Comparison of ENCODE assay signal across 20 mouse cellular contexts in genomic region chr7:43392349-43393121, GRCm38 (mm10). TPM values are rescaled to one million over a fixed set of nuclear protein-coding genes. Genes with fewer than 3 reads are reported as not detected.
DNase-seq lines count a peak whose midpoint lies in the region; ATAC-seq and TF ChIP-seq lines count a peak whose summit lies in the region.
"Had no signal": no experiment of that assay in that cellular context is flagged by ENCODE, and none has a peak within 500 bp of the region (broad histone marks: within the 10 kb centered on the region; RNA-seq: fewer than 3 reads in every experiment).

No protein-coding gene starts in this region.

- no peaks in the 10 kb centered on the region for H3K36me3 ChIP-seq in liver, adult 2 months (ENCODE audit: control insufficient read depth, insufficient read depth, low read length)
- no peaks in the 10 kb centered on the region for H3K36me3 ChIP-seq in liver, embryonic 11.5 days (ENCODE audit: control insufficient read depth, insufficient read depth, low read length)
- no peaks in the 10 kb centered on the region for H3K36me3 ChIP-seq in CH12.LX (replicated peaks in 1 of 2; ENCODE audit: control insufficient read depth in 1 of 2, insufficient read depth in 1 of 2, low read length in 1 of 2)
- H3K36me3 ChIP-seq: hindbrain, embryonic 10.5 days; limb, embryonic 10.5 days; midbrain, embryonic 13.5 days had no signal

- ATAC-seq in liver, embryonic 11.5 days (replicated peaks; ENCODE audit: low FRiP score) = no peak
- peak; percentile 95 for ATAC-seq in common myeloid progenitor, adult 5-6 weeks (replicated peaks; ENCODE audit: low read depth, poor library complexity, severe bottlenecking)
- ATAC-seq: midbrain, embryonic 13.5 days had no signal

- H3K4me1 ChIP-seq in liver, adult 2 months (ENCODE audit: control insufficient read depth, insufficient read depth, low read length) = no peaks in the 10 kb centered on the region
- no peaks in the 10 kb centered on the region for H3K4me1 ChIP-seq in liver, embryonic 11.5 days (replicated peaks; ENCODE audit: control insufficient read depth, insufficient read depth, low read length)
- peaks cover 10 to 55% of the 10 kb centered on the region in 2 experiments for H3K4me1 ChIP-seq in CH12.LX (ENCODE audit: control insufficient read depth in 1 of 2, insufficient read depth in 2 of 2)
- H3K4me1 ChIP-seq: hindbrain, embryonic 10.5 days; limb, embryonic 10.5 days; midbrain, embryonic 13.5 days had no signal

- 73% methylated on average over 8 of the region's 8 CpGs for WGBS in liver, adult 2 months
- 56% methylated on average over 8 of the region's 8 CpGs for WGBS in liver, embryonic 11.5 days

- no peaks in the 10 kb centered on the region for H3K79me2 ChIP-seq in liver, adult 2 months (ENCODE audit: control insufficient read depth, insufficient read depth, low read length)
- H3K79me2 ChIP-seq in CH12.LX (replicated peaks; ENCODE audit: control insufficient read depth, extremely low read depth, insufficient read depth, poor library complexity, severe bottlenecking) = no peaks in the 10 kb centered on the region

- in situ Hi-C loops in CH12.LX (cut with MboI; ENCODE audit: low pct_ligation_motif_present, low pct_unique_long_range_greater_than_20kb, low sequenced_read_pairs) = no loop called here

- H3K27me3 ChIP-seq in liver, adult 2 months (ENCODE audit: control insufficient read depth, insufficient read depth, low read length) = no peaks in the 10 kb centered on the region
- no peaks in the 10 kb centered on the region for H3K27me3 ChIP-seq in liver, embryonic 11.5 days (replicated peaks; ENCODE audit: control insufficient read depth, insufficient read depth, low read length)
- H3K27me3 ChIP-seq in CH12.LX (replicated peaks) = no peaks in the 10 kb centered on the region
- H3K27me3 ChIP-seq: midbrain, embryonic 13.5 days had no signal

- TF ChIP-seq RAD21 in CH12.LX (IDR thresholded peaks at IDR 0.05; ENCODE audit: low read depth, low read length) = no peak; the same call in 1 of the 2 replicates

- dilution Hi-C loops in CH12.LX (cut with MboI; ENCODE audit: extremely low pct_ligation_motif_present, extremely low pct_unique_long_range_greater_than_20kb, low sequenced_read_pairs) = no loop called here

- H3K27ac ChIP-seq in liver, adult 2 months (replicated peaks; ENCODE audit: insufficient read depth, low read depth, low read length) = no peak overlapping the region
- H3K27ac ChIP-seq in liver, embryonic 11.5 days (ENCODE audit: low read depth, low read length) = no peak overlapping the region
- peak overlapping the region; percentile 68 for H3K27ac ChIP-seq in CH12.LX (ENCODE audit: insufficient read depth, low read depth)
- H3K27ac ChIP-seq: heart, adult 2 months; hindbrain, embryonic 10.5 days; kidney, postnatal 0 days; limb, embryonic 10.5 days; midbrain, embryonic 13.5 days had no signal

- no peaks in the 10 kb centered on the region for H3K9me3 ChIP-seq in liver, embryonic 11.5 days (ENCODE audit: control insufficient read depth, low read length)
- H3K9me3 ChIP-seq in CH12.LX (replicated peaks; ENCODE audit: low read length) = no peaks in the 10 kb centered on the region
- H3K9me3 ChIP-seq: hindbrain, embryonic 10.5 days; limb, embryonic 10.5 days had no signal

- TF ChIP-seq EP300 in CH12.LX (IDR thresholded peaks at IDR 0.05; ENCODE audit: low read length) = peak; percentile 100

- no peak for TF ChIP-seq POLR2A in liver, adult 2 months (IDR thresholded peaks at IDR 0.05; ENCODE audit: extremely low read depth, insufficient read depth, low read length)
- no peak for TF ChIP-seq POLR2A in CH12.LX (IDR thresholded peaks at IDR 0.05; ENCODE audit: low read depth, low read length)

- no peak overlapping the region for H3K4me2 ChIP-seq in liver, embryonic 11.5 days
- peak overlapping the region; percentile 88 for H3K4me2 ChIP-seq in CH12.LX (ENCODE audit: insufficient read depth, low read depth, poor library complexity, severe bottlenecking)
- H3K4me2 ChIP-seq: midbrain, embryonic 13.5 days had no signal

- DNase-seq in liver, adult 2 months (ENCODE audit: extremely low read depth, low read depth, low spot score) = peak; percentile 23
- no peak for DNase-seq in liver, embryonic 11.5 days (ENCODE audit: low spot score)
- peak; percentile 91 for DNase-seq in CH12.LX (ENCODE audit: extremely low read depth)
- peak; percentile 9 for DNase-seq in spleen, adult 12 weeks (ENCODE audit: low spot score)
- DNase-seq in adrenal gland, adult 18-20 months (ENCODE audit: low spot score in 2 of 2) = no peak
- no peak for DNase-seq in yolk sac, embryonic 10.5 days (ENCODE audit: low spot score)
- DNase-seq in Muller cell, postnatal 12 days (ENCODE audit: inconsistent ontology term) = no peak
- DNase-seq: adrenal gland, adult 8-10 months; cerebellum, postnatal 25 days; thymus, adult 2 months had no signal

- H3K4me3 ChIP-seq in liver, adult 2 months (ENCODE audit: insufficient read depth, low read depth, low read length) = no peak overlapping the region
- no peak overlapping the region for H3K4me3 ChIP-seq in liver, embryonic 11.5 days (ENCODE audit: low read depth, low read length)
- no peak overlapping the region for H3K4me3 ChIP-seq in CH12.LX (replicated peaks in 1 of 3; ENCODE audit: low read depth in 2 of 3, low read length in 2 of 3, poor library complexity in 1 of 3)
- H3K4me3 ChIP-seq: heart, adult 2 months; hindbrain, embryonic 10.5 days; limb, embryonic 10.5 days; midbrain, embryonic 13.5 days had no signal

- H3K9ac ChIP-seq in liver, adult 2 months (ENCODE audit: low read depth, low read length) = no peak overlapping the region
- no peak overlapping the region for H3K9ac ChIP-seq in liver, embryonic 11.5 days (ENCODE audit: low read depth, low read length)
- H3K9ac ChIP-seq in CH12.LX (ENCODE audit: insufficient read depth, low read depth) = no peak overlapping the region
- H3K9ac ChIP-seq: midbrain, embryonic 13.5 days had no signal

- no peak for TF ChIP-seq CTCF in liver, adult 2 months (IDR thresholded peaks at IDR 0.05; ENCODE audit: low read depth, low read length)
- TF ChIP-seq CTCF in CH12.LX (conservative IDR thresholded peaks at IDR 0.05 in 1 of 2, IDR thresholded peaks at IDR 0.05 in 1 of 2; ENCODE audit: low read depth in 2 of 2, low read length in 2 of 2) = no peak

TF ChIP-seq in CH12.LX, 34 proteins besides CTCF, POLR2A, EP300 and RAD21 (continues in another document):
- TF ChIP-seq MYC (IDR thresholded peaks at IDR 0.05; ENCODE audit: low read depth, low read length) (peak; percentile 72), JUND (conservative IDR thresholded peaks at IDR 0.05; ENCODE audit: low read depth, low read length) (peak; percentile 75), GABPA (IDR thresholded peaks at IDR 0.05; ENCODE audit: insufficient replicate concordance, low read depth, low read length) (no peak), ELF1 (IDR thresholded peaks at IDR 0.05; ENCODE audit: low read depth, low read length) (peak; percentile 76), ZMIZ1 (IDR thresholded peaks at IDR 0.05; ENCODE audit: low read depth, low read length) (no peak), UBTF (IDR thresholded peaks at IDR 0.05; ENCODE audit: low read depth, low read length) (no peak), RCOR1 (conservative IDR thresholded peaks at IDR 0.05; ENCODE audit: low read depth, low read length) (peak; percentile 84), SMC3 (IDR thresholded peaks at IDR 0.05; ENCODE audit: low read depth, low read length) (no peak)

RNA-seq across cellular contexts. Expression of gene Siglecg, which starts 15.5 kb away (rescaled TPM):
- total RNA-seq in liver, adult 2 months (2014; rRNA removed) = 0.09 and 0.40 TPM in 2 replicates
- 0.36 and 1.1 TPM in 2 replicates for polyA plus RNA-seq in liver, adult 2 months (2012; rRNA removed)
- polyA plus RNA-seq in liver, embryonic 11.5 days (2014; fragmentation: Nextera tagmentation; extraction: Ambion mirVana) = 0.34 and 0.47 TPM in 2 replicates
- 28.9 and 29.7 TPM in 2 replicates for total RNA-seq in CH12.LX (2012; rRNA removed)
- 31.2 and 34.4 TPM in 2 replicates for total RNA-seq in CH12.LX (2014; rRNA removed)
- 48.5 and 58.2 TPM in 2 replicates for polyA plus RNA-seq in CH12.LX (2012; ENCODE audit: insufficient read length, low read depth)
- 1.6 TPM in 2 replicates for total RNA-seq in common myeloid progenitor, adult 5-6 weeks (2017)
- under 1 TPM; 0.46 to 0.54 TPM for total RNA-seq in adrenal gland, adult 18-20 months (2021)

RNA-seq across cellular contexts. Expression of gene Lim2, which starts 34.9 kb away (rescaled TPM):
- not detected in 2 replicates for total RNA-seq in liver, adult 2 months (2014; rRNA removed)
- not detected in 2 replicates for polyA plus RNA-seq in liver, adult 2 months (2012; rRNA removed)
- polyA plus RNA-seq in liver, embryonic 11.5 days (2014; fragmentation: Nextera tagmentation; extraction: Ambion mirVana) = 0.10 TPM in 1 of 2 replicates, not detected in the other
- total RNA-seq in CH12.LX (2012; rRNA removed) = not detected in 2 replicates
- not detected in 2 replicates for total RNA-seq in CH12.LX (2014; rRNA removed)
- polyA plus RNA-seq in CH12.LX (2012; ENCODE audit: insufficient read length, low read depth) = 0.10 TPM in 1 of 2 replicates, not detected in the other
- 1.4 TPM in 1 of 2 replicates, not detected in the other for total RNA-seq in common myeloid progenitor, adult 5-6 weeks (2017)
- not detected for total RNA-seq in adrenal gland, adult 18-20 months (2021)
- total RNA-seq: adrenal gland, adult 8-10 months; heart, adult 2 months; layer of hippocampus, postnatal 14 days had no signal
- polyA plus RNA-seq: heart, adult 2 months; hindbrain, embryonic 10.5 days; kidney, postnatal 0 days; limb, embryonic 10.5 days; liver, embryonic 16.5 days; midbrain, embryonic 13.5 days had no signal

RNA-seq across cellular contexts. Expression of gene Siglecf, which starts 41.4 kb away (rescaled TPM):
- 0.09 and 0.27 TPM in 2 replicates for total RNA-seq in liver, adult 2 months (2014; rRNA removed)
- 0.05 and 0.10 TPM in 2 replicates for polyA plus RNA-seq in liver, adult 2 months (2012; rRNA removed)
- 2.7 and 2.9 TPM in 2 replicates for polyA plus RNA-seq in liver, embryonic 11.5 days (2014; fragmentation: Nextera tagmentation; extraction: Ambion mirVana)
- 0.25 and 0.34 TPM in 2 replicates for total RNA-seq in CH12.LX (2012; rRNA removed)
- 0.66 and 0.77 TPM in 2 replicates for total RNA-seq in CH12.LX (2014; rRNA removed)
- 1.3 and 1.7 TPM in 2 replicates for polyA plus RNA-seq in CH12.LX (2012; ENCODE audit: insufficient read length, low read depth)
- total RNA-seq in common myeloid progenitor, adult 5-6 weeks (2017) = 18.8 and 22.1 TPM in 2 replicates
- total RNA-seq in adrenal gland, adult 18-20 months (2021) = not detected
- total RNA-seq: adrenal gland, adult 8-10 months; heart, adult 2 months had no signal
- polyA plus RNA-seq: kidney, postnatal 0 days had no signal

RNA-seq across cellular contexts. Expression of gene Nkg7, which starts 44.3 kb away (rescaled TPM):
- total RNA-seq in liver, adult 2 months (2014; rRNA removed) = 0.81 and 1.1 TPM in 2 replicates
- 1.7 and 2.5 TPM in 2 replicates for polyA plus RNA-seq in liver, adult 2 months (2012; rRNA removed)
- polyA plus RNA-seq in liver, embryonic 11.5 days (2014; fragmentation: Nextera tagmentation; extraction: Ambion mirVana) = 3.5 and 3.8 TPM in 2 replicates
- total RNA-seq in CH12.LX (2012; rRNA removed) (0.25 TPM in 1 of 2 replicates, not detected in the other), CH12.LX (2014; rRNA removed) (not detected in 2 replicates)
- polyA plus RNA-seq in CH12.LX (2012; ENCODE audit: insufficient read length, low read depth) = not detected in 2 replicates
- 154 and 175 TPM in 2 replicates for total RNA-seq in common myeloid progenitor, adult 5-6 weeks (2017)
- total RNA-seq in adrenal gland, adult 18-20 months (2021) = 1 to 10 TPM in 1 of 2 experiments, under 1 TPM in 1; 0.83 to 3.2 TPM
- total RNA-seq: heart, adult 2 months; layer of hippocampus, postnatal 14 days had no signal
- polyA plus RNA-seq: hindbrain, embryonic 10.5 days; midbrain, embryonic 13.5 days had no signal

RNA-seq across cellular contexts. Expression of gene Cldnd2, which starts 48.0 kb away (rescaled TPM):
- not detected in 2 replicates for total RNA-seq in liver, adult 2 months (2014; rRNA removed)
- 0.17 TPM in 1 of 2 replicates, not detected in the other for polyA plus RNA-seq in liver, adult 2 months (2012; rRNA removed)
- polyA plus RNA-seq in liver, embryonic 11.5 days (2014; fragmentation: Nextera tagmentation; extraction: Ambion mirVana) = not detected in 2 replicates
- not detected in 2 replicates for total RNA-seq in CH12.LX (2012; rRNA removed)
- not detected in 2 replicates for total RNA-seq in CH12.LX (2014; rRNA removed)
- polyA plus RNA-seq in CH12.LX (2012; ENCODE audit: insufficient read length, low read depth) = not detected in 2 replicates
- total RNA-seq in common myeloid progenitor, adult 5-6 weeks (2017) = 2.9 TPM in 1 of 2 replicates, not detected in the other
- total RNA-seq in adrenal gland, adult 18-20 months (2021) = not detected
- total RNA-seq: adrenal gland, adult 8-10 months; heart, adult 2 months; layer of hippocampus, postnatal 14 days had no signal
- polyA plus RNA-seq: embryonic facial prominence, embryonic 11.5 days; heart, adult 2 months; hindbrain, embryonic 10.5 days; intestine, embryonic 14.5 days; limb, embryonic 10.5 days; liver, embryonic 16.5 days; midbrain, embryonic 13.5 days; thymus, adult 2 months had no signal

Comparison
In these comparisons a context has a peak if more than half of its experiments do, and no peak if none do; other contexts are left out.
1. DNase-seq: peak in liver, adult 2 months (single experiment), CH12.LX (single experiment) and spleen, adult 12 weeks (single experiment); none in liver, embryonic 11.5 days (single experiment), adrenal gland, adult 18-20 months (0 of 2), yolk sac, embryonic 10.5 days (single experiment) and Muller cell, postnatal 12 days (single experiment).
2. RNA of gene Siglecg, which starts 15.5 kb away (total RNA-seq): 28.9 to 34.4 TPM in CH12.LX; 1.6 TPM in common myeloid progenitor, adult 5-6 weeks, 0.46 to 0.54 TPM in adrenal gland, adult 18-20 months and 0.09 to 0.40 TPM in liver, adult 2 months; every median in the first group is over 10 times any median in the second.
3. RNA of gene Siglecf, which starts 41.4 kb away (total RNA-seq): 18.8 to 22.1 TPM in common myeloid progenitor, adult 5-6 weeks; 0.25 to 0.77 TPM in CH12.LX, 0.09 to 0.27 TPM in liver, adult 2 months and not detected in adrenal gland, adult 18-20 months; every median in the first group is over 10 times any median in the second.